Mouse (Mus musculus) cerebellum, adult (tissue): ENCODE data around the gene Usp27x.

Source experiments
- ATAC-seq: cut with Nextera tagmentation; 2 replicates; pipeline ENCODE4 v1.9.2; 2017; ENCODE audit warnings: mild to moderate bottlenecking, moderate library complexity, mixed read lengths; ENCODE audit not compliant: insufficient number of reproducible peaks, low FRiP score, low TSS enrichment

Gene Usp27x

GRCm38 (mm10) chrX:7375716-7376480 lies at the start of gene Usp27x:
Usp27x (minus strand) TSS chrX:7375830.
- ATAC-seq, result peak; percentile 96

- ATAC-seq, result no peak
These were observed 47.1 kb upstream of the Usp27x start for GRCm38 (mm10) chrX:7422691-7423111.

GRCm38 (mm10) chrX:7422166-7422565 lies 46.5 kb upstream of the Usp27x start:
- no peak for ATAC-seq

DNA sequence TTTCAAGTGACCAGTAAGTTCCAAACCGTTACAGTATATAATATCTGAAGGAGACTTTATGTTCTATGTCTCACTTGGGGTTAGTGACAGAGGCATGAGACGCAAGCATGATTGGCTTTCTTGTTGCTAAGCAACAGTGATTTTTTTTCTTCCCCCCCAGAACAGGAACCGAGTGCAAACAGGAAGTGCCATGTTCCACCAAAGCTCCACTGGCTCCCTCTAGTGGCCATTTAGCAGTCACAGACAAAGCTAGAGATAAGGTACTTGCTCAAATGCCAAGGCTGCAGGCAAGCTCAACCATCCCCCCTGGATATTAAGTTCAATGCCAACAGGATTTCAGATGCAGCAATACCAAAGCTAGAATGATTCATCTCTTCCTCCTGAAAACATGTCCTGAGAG lies 45.4 kb upstream of the Usp27x start:
- peak; percentile 52; the same call in 1 of the 2 replicates for ATAC-seq

GRCm38 (mm10) chrX:7416178-7416871 lies 40.7 kb upstream of the Usp27x start:
- no peak for ATAC-seq

- ATAC-seq, result no peak
These were observed 39.7 kb upstream of the Usp27x start for GRCm38 (mm10) chrX:7415308-7415707.

DNA sequence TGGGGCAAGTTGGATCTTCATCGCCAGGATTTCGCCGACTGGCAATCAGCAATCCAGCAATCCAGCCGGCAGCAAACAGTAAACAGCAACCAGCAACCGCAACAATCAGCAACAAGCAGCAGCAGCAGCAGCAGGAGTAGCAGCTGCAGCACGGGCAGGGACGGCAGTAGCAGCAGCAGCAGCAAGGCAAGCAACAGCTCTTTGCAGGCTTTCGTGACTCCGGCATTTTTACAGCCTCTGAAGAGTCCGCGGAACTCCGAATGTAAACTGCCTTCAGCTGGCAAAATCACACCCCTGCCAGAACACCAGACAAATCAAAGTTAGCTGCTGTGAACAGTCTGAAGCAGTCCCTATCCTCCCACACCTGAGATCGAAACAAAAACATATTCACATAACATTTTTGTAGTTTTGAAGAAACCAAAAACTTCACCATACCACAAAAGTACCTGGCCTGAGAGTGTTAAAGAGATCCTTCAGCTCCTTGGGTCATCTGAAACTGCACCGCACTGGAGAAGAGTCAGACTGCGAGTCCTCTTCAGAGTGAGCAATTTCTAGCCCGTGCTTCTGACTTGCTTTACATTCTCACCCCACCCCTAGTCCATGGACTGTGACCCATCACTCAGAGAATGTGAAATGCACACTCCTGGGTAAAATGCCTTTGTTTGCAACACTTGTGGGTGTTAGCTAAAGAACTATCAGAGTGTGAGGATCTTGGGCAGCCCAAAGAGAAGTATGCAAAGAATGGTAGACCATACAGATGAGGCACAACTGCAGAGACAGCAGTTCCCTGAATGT lies 36.8 kb upstream of the Usp27x start:
- ATAC-seq, result no peak

DNA sequence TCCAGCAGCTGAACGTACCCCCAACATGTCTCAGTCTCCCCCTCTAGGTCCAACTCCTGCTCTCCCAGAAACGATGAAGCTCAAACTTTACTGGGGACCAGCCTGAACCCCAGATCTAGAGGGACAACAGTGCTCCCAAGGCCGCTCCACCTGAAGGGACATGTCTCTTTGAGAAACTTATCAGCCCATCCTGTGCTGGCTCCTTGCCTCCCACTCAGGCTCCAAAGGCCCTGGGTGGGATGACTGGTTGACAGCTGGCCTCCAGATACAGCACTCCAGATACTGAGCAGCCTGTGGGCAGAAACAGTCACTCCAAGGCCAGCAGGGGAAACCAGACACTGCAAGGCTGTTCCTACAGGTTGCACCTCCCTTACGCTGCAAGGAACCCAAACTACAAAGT lies 956 bp upstream of the Usp27x start:
- no peak for ATAC-seq

DNA sequence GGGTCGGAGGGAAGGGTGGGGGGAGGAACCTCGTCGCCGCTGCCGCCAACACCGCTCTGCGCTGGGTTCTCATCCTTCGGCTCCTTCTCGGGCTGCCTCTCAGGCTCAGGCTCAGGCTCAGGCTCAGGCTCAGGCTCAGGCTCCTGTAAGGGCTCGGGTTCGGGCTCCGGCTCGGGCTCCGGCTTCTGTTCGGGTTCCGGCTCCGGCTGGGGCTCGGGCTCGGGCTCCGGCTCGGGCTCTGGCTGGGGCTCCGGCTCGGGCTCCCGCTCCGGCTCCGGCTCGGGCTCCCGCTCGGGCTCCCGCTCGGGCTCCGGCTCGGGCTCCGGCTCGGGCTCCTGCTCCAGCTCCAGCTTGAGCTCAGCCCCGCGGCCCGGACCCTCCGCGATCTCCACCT lies 311 bp downstream of the Usp27x start:
- peak; percentile 66 for ATAC-seq

- ATAC-seq, result no peak
These were observed 50.2 kb downstream of the Usp27x start for GRCm38 (mm10) chrX:7325455-7325854.

DNA sequence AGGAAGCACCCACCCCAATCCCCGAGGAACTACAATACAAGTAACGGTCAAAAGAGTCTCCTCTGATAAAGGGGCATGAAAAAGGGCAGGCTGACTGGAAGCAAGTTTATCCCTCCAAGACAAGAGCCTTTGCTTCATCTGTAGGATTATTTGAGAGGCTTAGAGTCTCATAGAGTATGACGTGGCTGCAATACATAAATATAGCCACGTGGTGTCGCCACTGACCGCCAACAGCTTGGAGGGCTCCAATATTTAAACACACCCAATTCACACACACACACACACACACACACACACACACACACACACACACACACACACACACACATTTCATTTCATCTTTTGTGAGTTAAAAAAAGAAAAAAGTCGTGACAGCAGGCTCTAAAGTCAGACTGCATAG lies 53.3 kb downstream of the Usp27x start:
- no peak for ATAC-seq
